Mouse (Mus musculus) NIH3T3 (cell line): ENCODE measurements around the gene Nacc2.

Source experiments
- DNase-seq: peaks from one replicate; pipeline ENCODE4 v3.0.0-alpha.2; 2012; ENCODE audit warnings: low read depth

The Nacc2 gene

GRCm38 (mm10) chr2:26099260-26099659 is 23.8 kb downstream of the Nacc2 start:
- DNase-seq = no peak

DNA sequence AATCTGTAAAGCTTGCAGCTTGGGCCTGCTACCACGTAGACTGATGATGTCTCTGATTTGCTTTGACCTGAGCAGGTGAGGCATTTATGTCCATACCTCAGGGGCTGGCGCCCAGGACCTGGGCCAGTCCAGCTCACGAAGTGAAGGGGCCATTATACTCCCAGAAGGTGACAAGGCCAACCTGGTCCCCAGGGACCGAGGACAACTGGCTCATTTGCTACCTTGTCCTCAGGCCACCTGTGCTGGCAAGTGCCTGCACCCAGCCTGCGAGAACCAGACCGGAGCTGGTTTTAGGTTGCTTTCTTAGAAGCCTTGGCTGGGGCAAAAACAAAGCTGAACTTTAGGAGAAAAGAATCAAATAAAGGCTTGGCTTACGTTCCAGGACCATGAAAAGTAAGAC is 29.1 kb downstream of the Nacc2 start:
- no peak for DNase-seq

DNA sequence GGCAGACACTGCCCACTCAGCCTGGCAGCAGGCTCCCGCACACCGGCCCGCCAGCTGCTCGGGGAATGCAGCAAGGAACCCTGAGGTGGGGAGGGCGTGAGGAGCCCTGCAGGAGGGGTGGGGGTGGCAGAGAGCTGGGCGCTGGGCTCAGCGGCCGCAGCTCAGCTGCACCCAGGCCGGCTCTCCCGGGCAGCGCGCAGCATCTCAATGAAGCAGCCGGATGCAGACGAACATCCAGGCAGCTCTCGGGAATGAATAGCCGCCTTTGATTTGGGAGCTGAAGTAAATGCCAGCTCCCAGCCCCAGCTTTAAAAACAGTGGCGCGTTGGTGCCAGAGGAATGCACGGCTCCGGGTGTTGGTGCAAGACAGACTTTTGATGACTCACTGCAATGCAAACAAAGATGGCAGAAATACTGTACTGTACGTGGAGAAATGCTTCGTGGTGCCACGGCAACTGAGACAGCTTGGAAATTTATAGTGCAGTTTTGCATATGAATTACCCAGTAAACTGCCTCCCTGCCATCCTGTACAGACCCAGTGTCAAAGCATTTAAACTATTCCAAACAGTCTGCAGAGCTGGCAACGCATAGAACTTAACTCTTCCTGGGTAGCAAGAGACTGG is 31.1 kb downstream of the Nacc2 start:
- peak; percentile 88 for DNase-seq

- peak; percentile 43 for DNase-seq
These were observed 31.9 kb downstream of the Nacc2 start for GRCm38 (mm10) chr2:26090876-26091770.

- no peak for DNase-seq
These were observed 34.0 kb downstream of the Nacc2 start for GRCm38 (mm10) chr2:26089005-26089404.

DNA sequence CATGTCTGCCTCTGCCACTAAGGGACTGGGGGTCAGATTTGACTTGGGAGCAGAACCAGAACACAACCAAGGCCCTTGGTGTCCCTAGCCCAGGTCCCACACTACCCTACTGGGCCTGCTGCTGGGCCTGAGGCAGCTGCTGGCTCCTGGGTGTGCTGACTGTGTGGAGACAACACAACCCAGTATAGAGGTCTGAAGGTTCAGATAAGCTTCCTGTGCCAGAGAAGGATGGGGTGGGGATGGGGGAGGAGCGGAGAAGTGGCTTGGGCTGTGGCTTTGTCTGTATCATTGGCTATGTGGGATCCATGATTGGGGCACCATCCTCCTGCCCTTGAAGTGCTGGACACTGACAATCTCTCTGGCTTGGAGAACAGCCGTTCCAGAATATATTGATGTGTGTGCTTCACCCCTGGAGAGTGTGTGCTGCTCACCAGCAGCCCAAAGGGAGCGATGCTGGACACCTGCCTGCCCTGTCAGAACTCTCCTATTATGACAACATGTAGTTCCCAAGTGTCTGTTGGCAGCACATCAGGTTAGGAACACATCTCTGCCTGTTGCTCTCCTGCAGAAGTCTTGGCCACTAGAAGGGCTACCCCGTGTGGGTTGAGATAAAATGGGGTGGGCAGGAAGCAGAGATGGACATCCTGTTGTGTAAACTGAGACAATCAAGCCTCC is 36.0 kb downstream of the Nacc2 start:
- no peak for DNase-seq

DNA sequence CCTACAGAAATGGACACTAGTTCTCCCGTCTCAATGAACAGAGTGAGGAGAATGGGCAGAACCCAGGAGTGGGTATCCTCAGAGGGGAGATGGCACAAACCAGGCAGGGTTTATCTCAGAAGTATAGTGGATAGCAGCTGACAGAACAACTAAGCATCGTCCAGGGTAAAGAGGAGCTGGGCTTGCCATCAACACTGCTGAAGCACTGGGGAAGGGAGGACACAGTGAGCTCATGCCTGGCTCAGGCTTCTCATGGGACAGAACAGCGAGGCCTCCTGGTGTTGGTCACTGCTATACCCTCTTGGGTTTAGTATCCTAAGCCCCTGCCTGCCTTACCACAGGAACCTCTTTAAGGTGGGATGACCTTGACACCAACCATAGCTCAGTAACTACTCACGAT is 36.5 kb downstream of the Nacc2 start:
- DNase-seq = no peak

- peak; percentile 57 for DNase-seq
These were observed 40.1 kb downstream of the Nacc2 start for GRCm38 (mm10) chr2:26082883-26083282.

DNA sequence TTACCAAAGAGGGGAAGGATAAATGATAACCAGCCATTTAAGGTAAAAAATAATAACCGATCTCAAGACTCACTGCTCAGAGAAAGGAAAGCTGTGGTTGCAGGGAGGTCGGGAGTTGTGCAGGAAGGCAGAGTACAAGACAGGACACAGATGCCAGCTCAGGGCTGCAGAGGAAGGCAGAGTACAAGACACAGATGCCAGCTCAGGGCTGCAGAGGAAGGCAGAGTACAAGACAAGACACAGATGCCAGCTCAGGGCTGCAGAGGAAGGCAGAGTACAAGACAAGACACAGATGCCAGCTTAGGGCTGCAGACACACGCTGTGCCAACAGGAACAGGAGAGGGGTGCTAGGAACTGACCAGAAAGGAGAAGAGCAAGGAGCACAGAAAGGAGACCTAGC is 42.2 kb downstream of the Nacc2 start:
- no peak for DNase-seq

DNA sequence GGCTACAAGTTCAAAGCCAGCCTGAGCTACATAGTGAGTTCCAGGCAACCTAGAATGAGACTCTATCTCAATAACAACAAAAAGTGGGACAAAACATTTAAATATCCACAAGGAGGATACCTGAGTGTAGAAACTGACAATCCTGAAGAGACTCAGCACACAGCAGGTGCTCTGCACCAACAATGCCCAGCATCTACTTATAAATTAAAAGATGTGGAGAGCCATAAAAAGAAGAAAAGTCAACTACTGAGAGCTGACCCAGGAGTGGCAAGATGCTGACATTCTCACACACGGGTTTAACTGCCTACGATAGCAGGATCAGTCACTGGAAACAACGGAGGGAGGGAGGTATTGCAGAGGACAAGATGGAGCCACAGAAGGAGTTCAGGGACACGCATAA is 43.6 kb downstream of the Nacc2 start:
- no peak for DNase-seq

DNA sequence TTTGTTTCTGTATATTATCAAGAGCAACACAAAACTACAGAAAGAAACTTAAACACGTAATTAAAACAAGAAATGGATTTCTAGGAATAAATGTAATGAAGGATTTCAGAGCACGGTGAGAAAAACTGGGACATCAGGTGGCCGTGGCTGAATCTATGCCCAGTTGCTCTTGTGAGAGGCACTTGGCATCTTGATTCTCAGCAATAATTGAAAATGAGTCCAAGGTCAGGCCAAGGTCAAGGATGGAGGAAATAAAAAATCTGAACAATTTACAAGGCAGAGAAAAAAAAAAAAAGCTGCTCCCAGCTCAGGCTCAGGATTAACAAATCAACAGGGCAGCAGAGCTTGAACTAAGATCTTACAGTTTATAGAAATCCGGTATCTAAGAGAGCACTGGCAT is 46.0 kb downstream of the Nacc2 start:
- DNase-seq = no peak

- DNase-seq = no peak
These were observed 46.9 kb downstream of the Nacc2 start for GRCm38 (mm10) chr2:26076121-26076520.

- no peak for DNase-seq
These were observed 48.5 kb downstream of the Nacc2 start for GRCm38 (mm10) chr2:26074551-26074950.

DNA sequence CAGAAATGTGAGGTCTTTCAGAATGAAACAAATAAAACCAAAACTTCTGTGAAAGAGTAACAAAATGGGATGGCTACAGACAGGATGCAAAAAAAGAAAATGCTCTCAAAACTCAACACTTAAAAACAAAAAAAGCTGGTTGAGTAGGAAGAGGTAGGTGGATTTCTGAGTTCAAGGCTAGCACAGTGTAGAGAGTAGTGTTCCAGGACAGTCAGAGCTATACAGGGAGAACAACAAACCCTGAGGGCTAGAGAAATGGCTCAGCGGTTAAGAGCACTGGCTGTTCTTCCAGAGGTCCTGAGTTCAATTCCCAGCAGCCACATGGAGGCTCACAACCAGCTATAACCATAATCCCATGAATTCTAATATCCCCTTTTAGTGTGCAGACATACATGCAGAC is 54.4 kb downstream of the Nacc2 start:
- DNase-seq = no peak

- peak; percentile 56 for DNase-seq
These were observed 54.8 kb downstream of the Nacc2 start for GRCm38 (mm10) chr2:26068175-26068574.

- DNase-seq = no peak
These were observed 56.5 kb downstream of the Nacc2 start for GRCm38 (mm10) chr2:26066527-26066926.

GRCm38 (mm10) chr2:26062742-26063427 is 60.1 kb downstream of the Nacc2 start:
- no peak for DNase-seq

DNA sequence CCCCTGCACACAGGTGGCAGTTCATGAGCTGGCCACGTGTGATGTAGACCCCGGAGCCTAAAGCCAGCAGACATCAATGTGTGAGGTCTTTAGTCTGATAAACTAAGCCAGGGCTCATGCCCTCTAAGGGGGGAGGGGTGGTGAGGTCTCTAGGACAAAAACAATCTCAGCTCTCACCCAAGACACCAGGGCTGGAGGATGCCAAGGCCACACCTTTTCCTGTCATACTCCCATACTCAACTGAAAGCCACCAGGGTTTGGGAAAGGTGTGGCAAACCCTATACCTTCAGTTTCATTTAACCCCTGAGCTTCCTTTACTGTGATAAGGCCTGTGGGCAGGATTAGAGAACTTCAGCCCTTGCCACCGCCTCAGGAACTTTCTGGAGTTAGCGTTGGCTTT is 60.8 kb downstream of the Nacc2 start:
- DNase-seq = no peak

- no peak for DNase-seq
These were observed 61.9 kb downstream of the Nacc2 start for GRCm38 (mm10) chr2:26061018-26061666.

- DNase-seq = no peak
These were observed 66.0 kb downstream of the Nacc2 start for GRCm38 (mm10) chr2:26057053-26057452.

DNA sequence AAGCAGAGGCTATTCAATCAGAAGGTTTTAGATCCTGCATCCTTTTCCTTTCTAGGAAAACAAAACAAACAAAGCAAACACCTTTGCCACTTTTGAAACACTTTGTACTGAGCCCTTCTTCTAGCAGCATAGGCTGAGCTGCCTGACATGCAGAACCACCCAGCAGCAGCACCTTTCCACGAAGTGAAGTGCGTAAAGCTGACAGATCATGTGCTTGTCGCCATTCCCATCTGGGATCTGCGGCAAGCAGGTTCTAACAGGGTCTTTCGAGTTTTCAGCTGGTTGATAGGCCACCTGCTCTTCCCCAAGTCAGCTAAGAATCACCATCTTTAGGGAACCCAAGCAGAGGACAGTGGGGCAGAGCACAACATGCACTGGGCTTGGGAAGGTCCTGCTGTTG is 66.8 kb downstream of the Nacc2 start:
- DNase-seq = no peak

DNA sequence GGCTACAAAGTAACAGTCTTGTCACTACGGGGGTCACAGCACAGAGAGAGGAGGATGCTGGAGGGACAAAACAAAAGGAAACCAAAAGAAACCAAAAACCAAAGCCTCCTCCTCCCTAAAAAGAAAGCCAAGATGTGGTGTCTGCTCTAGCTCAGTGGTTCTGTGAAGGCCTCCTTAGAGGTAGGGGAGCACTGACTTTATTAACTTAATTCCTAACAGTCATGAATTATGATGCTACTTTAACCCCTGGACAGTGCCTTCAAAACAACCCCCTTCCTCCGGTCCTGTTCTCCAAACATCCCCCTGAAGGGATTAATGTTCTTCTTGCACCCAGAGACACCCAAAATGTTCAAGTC is 67.3 kb downstream of the Nacc2 start:
- DNase-seq = no peak
